Mouse (Mus musculus) midbrain, embryonic 12.5 days (tissue): ENCODE measurements around the gene Pik3ip1. TPM values are rescaled to one million over a fixed set of nuclear protein-coding genes. Genes with fewer than 3 reads are reported as not detected.

ENCODE experiments used
- ATAC-seq: fragments of 200-750 bp; cut with Nextera tagmentation; 2 replicates; pipeline ENCODE4 v1.8.0; 2017; ENCODE audit warnings: low read depth, moderate TSS enrichment, moderate library complexity; ENCODE audit not compliant: low FRiP score
- H3K27ac ChIP-seq: fragments of 300-500 bp; sonication (generic); replicated peaks from 2 replicates; pipeline ENCODE4 v1.5.1; 2016; ENCODE audit warnings: mild to moderate bottlenecking
- H3K27me3 ChIP-seq: fragments of 300-500 bp; sonication (generic); 2 replicates; pipeline ENCODE4 v1.6.1; 2016; ENCODE audit warnings: mild to moderate bottlenecking
- H3K36me3 ChIP-seq: fragments of 300-500 bp; sonication (generic); 2 replicates; pipeline ENCODE4 v1.6.1; 2016
- H3K4me1 ChIP-seq: fragments of 300-500 bp; sonication (generic); 2 replicates; pipeline ENCODE4 v1.6.1; 2016
- H3K4me2 ChIP-seq: fragments of 300-500 bp; sonication (generic); replicated peaks from 2 replicates; pipeline ENCODE4 v1.6.1; 2016; ENCODE audit warnings: mild to moderate bottlenecking, moderate library complexity
- H3K4me3 ChIP-seq: fragments of 300-500 bp; sonication (generic); 2 replicates; pipeline ENCODE4 v1.5.1; 2016; ENCODE audit warnings: mild to moderate bottlenecking
- H3K9ac ChIP-seq: fragments of 300-500 bp; sonication (generic); replicated peaks from 2 replicates; pipeline ENCODE4 v1.6.1; 2016; ENCODE audit warnings: mild to moderate bottlenecking, moderate library complexity
- H3K9me3 ChIP-seq: fragments of 300-500 bp; sonication (generic); 2 replicates; pipeline ENCODE4 v1.6.1; 2016; ENCODE audit warnings: mild to moderate bottlenecking
- WGBS: fragments of 180-500 bp; shearing (Covaris S2); methylation state at CpG from one replicate; pipeline ENCODE4 v1.1.7; 2016; 5-methylcytosine and 5-hydroxymethylcytosine counted together
- polyA plus RNA-seq: library from polyadenylated mRNA; unstranded; fragments of >200 nt; fragmentation: Nextera tagmentation; extraction: Ambion mirVana; gene quantifications from 2 replicates; pipeline ENCODE4 v1.2.1, GENCODE M21; 2016

Gene Pik3ip1
- polyA plus RNA-seq, 1 experiment from 2014 or later = 17.3 TPM

DNA sequence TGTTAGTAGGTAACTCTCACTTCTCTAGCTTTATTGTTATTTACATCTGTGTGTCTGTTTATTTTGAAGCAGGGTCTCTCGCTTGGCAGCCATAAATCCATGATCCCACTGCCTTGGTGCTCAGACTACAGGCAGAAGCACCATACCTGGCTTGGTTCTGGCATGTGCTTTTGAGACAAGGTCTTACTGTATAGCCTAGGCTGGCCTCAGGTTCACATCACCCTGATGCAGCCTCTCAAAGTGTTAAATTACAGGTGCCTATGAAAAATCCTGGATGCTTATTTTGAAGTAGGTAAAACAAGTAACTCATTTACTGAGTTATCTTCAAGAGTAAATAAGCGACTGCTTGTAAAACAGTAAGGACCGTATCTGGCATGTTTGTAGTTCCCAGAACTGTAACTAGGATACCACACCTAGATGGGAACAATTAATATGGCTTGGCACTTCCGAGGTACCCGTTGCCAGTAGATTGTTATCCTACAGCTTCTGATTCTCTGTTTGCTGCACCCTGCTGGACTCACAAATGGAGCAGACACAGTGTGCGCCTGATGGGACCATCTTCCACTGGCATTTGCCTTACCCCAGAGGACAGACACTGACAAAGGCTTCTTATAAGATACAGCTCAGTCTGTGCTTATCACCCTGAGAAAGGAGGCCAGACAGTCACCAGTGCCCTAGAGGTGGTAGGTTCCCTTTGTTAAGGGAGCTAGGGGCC, 57.4 kb downstream of the Pik3ip1 start:
- Histone ChIP-seq H3K4me3 (no peak overlapping the region), H3K27me3 (no peaks in the 10 kb centered on the region), H3K9ac (no peak overlapping the region), H3K36me3 (peaks cover 10% of the 10 kb centered on the region), H3K4me2 (no peak overlapping the region), H3K9me3 (no peaks in the 10 kb centered on the region), H3K27ac (no peak overlapping the region), H3K4me1 (no peaks in the 10 kb centered on the region)
- ATAC-seq = no peak
- 86% methylated on average over 6 of the region's 6 CpGs for WGBS

DNA sequence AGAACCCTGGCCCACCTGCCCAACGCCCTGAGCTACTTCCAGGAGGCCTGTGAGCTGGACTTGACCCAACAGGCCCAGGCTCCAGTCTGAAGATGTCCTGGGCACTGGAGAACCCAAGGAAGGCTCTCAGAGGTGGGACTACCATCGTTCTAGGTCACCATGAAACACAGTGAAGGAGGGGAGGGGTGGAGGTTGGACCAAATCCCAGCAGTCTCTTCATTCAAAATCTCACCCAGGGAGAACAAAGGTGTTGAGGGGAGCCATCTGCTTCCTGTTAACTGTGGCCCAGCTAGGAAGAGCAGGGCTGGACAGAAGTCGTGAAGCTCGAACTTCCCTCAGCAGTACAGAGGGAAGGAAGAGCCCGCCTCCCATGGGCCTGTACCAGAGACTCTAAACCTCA, 59.8 kb downstream of the Pik3ip1 start:
- 73% methylated on average over 5 of the region's 5 CpGs for WGBS
- H3K4me1 ChIP-seq = no peaks in the 10 kb centered on the region
- no peak overlapping the region for H3K27ac ChIP-seq
- H3K4me3 ChIP-seq = no peak overlapping the region
- no peaks in the 10 kb centered on the region for H3K9me3 ChIP-seq
- H3K9ac ChIP-seq = no peak overlapping the region
- H3K4me2 ChIP-seq = no peak overlapping the region
- no peaks in the 10 kb centered on the region for H3K36me3 ChIP-seq
- H3K27me3 ChIP-seq = no peaks in the 10 kb centered on the region
- no peak for ATAC-seq

DNA sequence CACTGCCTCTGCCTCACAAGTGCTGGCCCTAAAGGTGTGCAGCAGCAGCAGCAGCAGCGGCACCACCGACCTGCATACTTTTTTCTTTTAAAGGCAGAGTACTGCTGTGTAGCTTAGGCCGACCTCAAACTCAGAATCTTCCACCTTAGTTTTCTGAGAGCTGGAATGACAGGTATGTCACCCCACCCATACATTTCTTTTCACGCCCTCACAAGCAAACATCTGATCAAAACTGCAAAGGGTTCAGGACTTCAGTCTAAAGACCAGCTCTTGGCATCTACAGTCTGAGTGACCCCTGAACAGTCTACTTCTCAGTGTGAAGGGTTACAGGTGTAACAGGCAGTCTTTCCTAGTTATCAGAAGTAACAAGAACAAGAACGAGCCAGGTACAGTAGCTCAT, 60.6 kb downstream of the Pik3ip1 start:
- H3K36me3 ChIP-seq = no peaks in the 10 kb centered on the region
- no peaks in the 10 kb centered on the region for H3K27me3 ChIP-seq
- no peaks in the 10 kb centered on the region for H3K9me3 ChIP-seq
- no peaks in the 10 kb centered on the region for H3K4me1 ChIP-seq
- no peak for ATAC-seq
- H3K9ac ChIP-seq = no peak overlapping the region
- 91% methylated on average over 5 of the region's 5 CpGs for WGBS
- H3K4me3 ChIP-seq = no peak overlapping the region
- no peak overlapping the region for H3K4me2 ChIP-seq
- no peak overlapping the region for H3K27ac ChIP-seq

DNA sequence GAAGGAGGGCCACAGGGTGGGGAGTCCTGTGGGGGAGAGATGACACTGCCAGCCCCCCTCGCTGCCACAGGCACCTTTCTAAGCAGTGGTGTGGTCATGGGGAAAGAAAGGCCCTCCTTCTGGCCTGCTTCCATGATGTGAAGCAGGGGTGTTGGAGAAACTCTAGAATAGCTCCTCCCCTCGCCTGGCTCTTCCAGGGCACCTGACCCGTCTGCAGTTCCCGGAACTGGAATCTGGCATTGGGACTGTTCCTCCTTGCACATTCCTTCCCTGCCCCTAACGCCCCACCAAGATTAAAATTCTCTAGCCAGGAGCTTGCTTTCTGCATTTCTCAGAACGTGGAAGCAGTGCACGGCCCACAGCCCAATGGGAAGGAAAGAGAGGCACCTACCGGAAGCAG, 62.3 kb downstream of the Pik3ip1 start:
- WGBS = 92% methylated on average over 8 of the region's 8 CpGs
- H3K27me3 ChIP-seq = no peaks in the 10 kb centered on the region

More for the DNA sequence above, 62.3 kb downstream of the Pik3ip1 start:
- peaks cover 14% of the 10 kb centered on the region for H3K4me1 ChIP-seq
- no peak overlapping the region for H3K4me2 ChIP-seq
- no peaks in the 10 kb centered on the region for H3K36me3 ChIP-seq
- H3K9me3 ChIP-seq = no peaks in the 10 kb centered on the region
- H3K27ac ChIP-seq = no peak overlapping the region
- H3K9ac ChIP-seq = no peak overlapping the region
- ATAC-seq = no peak
- H3K4me3 ChIP-seq = no peak overlapping the region

Other genes with a start within 250 kb of the Pik3ip1 start
- 16.3 and 19.9 TPM in 2 replicates for gene Sfi1, start 136.9 kb upstream of the Pik3ip1 start, polyA plus RNA-seq
- gene Eif4enif1, start 128.0 kb upstream of the Pik3ip1 start, polyA plus RNA-seq = 59.6 and 60.9 TPM in 2 replicates
- 264 and 285 TPM in 2 replicates for gene Drg1, start 64.0 kb upstream of the Pik3ip1 start, polyA plus RNA-seq
- gene Patz1, start 41.5 kb upstream of the Pik3ip1 start, polyA plus RNA-seq = 140 and 154 TPM in 2 replicates
- gene Limk2, start 78.8 kb downstream of the Pik3ip1 start, polyA plus RNA-seq = 94.3 and 102 TPM in 2 replicates
- gene Rnf185, start 122.0 kb downstream of the Pik3ip1 start, polyA plus RNA-seq = 46.7 TPM in 2 replicates
- 0.67 and 0.98 TPM in 2 replicates for gene Pla2g3, start 157.9 kb downstream of the Pik3ip1 start, polyA plus RNA-seq
- gene Inpp5j, start 174.4 kb downstream of the Pik3ip1 start, polyA plus RNA-seq = 0.38 and 0.68 TPM in 2 replicates
- 55.4 and 69.3 TPM in 2 replicates for gene Selenom, start 184.3 kb downstream of the Pik3ip1 start, polyA plus RNA-seq
- 36.8 and 39.2 TPM in 2 replicates for gene Smtn, start 210.2 kb downstream of the Pik3ip1 start, polyA plus RNA-seq